In the genomic region with DNA sequence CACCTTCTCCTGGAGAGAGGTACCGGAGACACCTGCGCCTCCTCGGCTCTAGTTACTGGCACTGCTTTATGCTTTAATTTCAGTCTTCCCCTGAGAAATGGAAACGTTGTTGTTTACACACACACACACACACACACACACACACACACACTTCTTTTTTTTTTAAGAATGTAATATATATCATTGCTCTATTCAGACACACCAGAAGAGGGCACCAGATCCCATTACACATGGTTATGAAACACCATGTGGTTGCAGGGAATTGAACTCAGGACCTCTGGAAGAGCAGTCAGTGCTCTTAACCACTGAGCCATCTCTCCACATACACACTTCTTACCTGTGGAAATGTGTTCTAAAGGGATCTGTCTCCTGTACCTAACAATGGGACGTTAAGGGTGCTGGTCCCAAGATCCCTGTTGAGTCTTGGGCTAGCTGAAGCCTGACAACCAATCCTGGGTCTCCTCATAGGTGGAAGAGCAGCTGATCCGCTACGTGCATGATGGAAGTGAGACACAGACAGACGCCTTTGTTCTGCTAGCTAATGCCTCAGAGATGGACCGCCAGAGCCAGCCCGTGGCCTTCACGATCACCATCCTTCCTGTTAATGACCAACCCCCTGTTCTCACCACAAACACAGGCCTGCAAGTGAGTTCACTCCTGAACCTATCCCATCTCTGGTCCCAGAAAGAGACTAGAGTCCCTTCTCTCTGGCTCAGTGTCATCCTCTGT, we compare ENCODE assay signal across 12 mouse cellular contexts. TPM values are rescaled to one million over a fixed set of nuclear protein-coding genes. Genes with fewer than 3 reads are reported as not detected.
DNase-seq lines count a peak whose midpoint lies in the region; ATAC-seq and TF ChIP-seq lines count a peak whose summit lies in the region.
"Had no signal": no experiment of that assay in that cellular context is flagged by ENCODE, and none has a peak within 500 bp of the region (broad histone marks: within the 10 kb centered on the region; RNA-seq: fewer than 3 reads in every experiment).

No protein-coding gene starts in this region.

- no peak overlapping the region for H3K4me2 ChIP-seq in heart, embryonic 11.5 days
- H3K4me2 ChIP-seq in CH12.LX (ENCODE audit: insufficient read depth, low read depth, poor library complexity, severe bottlenecking): no peak overlapping the region

- peaks cover 17% of the 10 kb centered on the region for H3K4me1 ChIP-seq in heart, embryonic 11.5 days (ENCODE audit: control insufficient read depth, insufficient read depth, low read length)
- H3K4me1 ChIP-seq in CH12.LX (ENCODE audit: control insufficient read depth in 1 of 2, insufficient read depth in 2 of 2) (peaks cover 11 to 37% of the 10 kb centered on the region in 2 experiments; a peak in 3 of 4 replicates), MEL (ENCODE audit: control insufficient read depth in 1 of 2, insufficient read depth in 2 of 2, low read length in 2 of 2) (no peaks in the 10 kb centered on the region)

- peaks cover 3% of the 10 kb centered on the region for H3K27me3 ChIP-seq in heart, embryonic 11.5 days (ENCODE audit: control insufficient read depth, insufficient read depth, low read length)
- H3K27me3 ChIP-seq in CH12.LX (replicated peaks) (peaks cover 28% of the 10 kb centered on the region), MEL (ENCODE audit: control insufficient read depth in 1 of 2, insufficient read depth in 2 of 2, low read length in 2 of 2) (no peaks in the 10 kb centered on the region)
- H3K27me3 ChIP-seq: embryonic facial prominence, embryonic 12.5 days; Patski had no signal

- no peak for ATAC-seq in heart, embryonic 11.5 days (replicated peaks; ENCODE audit: insufficient number of reproducible peaks, low FRiP score, low TSS enrichment)

- H3K79me2 ChIP-seq in CH12.LX (replicated peaks; ENCODE audit: control insufficient read depth, extremely low read depth, insufficient read depth, poor library complexity, severe bottlenecking) (no peaks in the 10 kb centered on the region), MEL (ENCODE audit: control insufficient read depth, insufficient read depth, low read length, poor library complexity) (no peaks in the 10 kb centered on the region)

- TF ChIP-seq POLR2A in CH12.LX (IDR thresholded peaks at IDR 0.05; ENCODE audit: low read depth, low read length) (no peak), MEL (IDR thresholded peaks at IDR 0.05; ENCODE audit: control insufficient read depth in 1 of 2, insufficient read depth in 1 of 2, low read depth in 1 of 2, low read length in 2 of 2, poor library complexity in 1 of 2) (no peak)

- TF ChIP-seq EP300 in CH12.LX (IDR thresholded peaks at IDR 0.05; ENCODE audit: low read length) (no peak), MEL (IDR thresholded peaks at IDR 0.05; ENCODE audit: low read depth in 1 of 2, low read length in 2 of 2) (no peak)

- no peak overlapping the region for H3K9ac ChIP-seq in heart, embryonic 11.5 days (ENCODE audit: low read depth, low read length)
- H3K9ac ChIP-seq in CH12.LX (ENCODE audit: insufficient read depth, low read depth) (no peak overlapping the region), MEL (ENCODE audit: control insufficient read depth, low read depth, low read length, poor library complexity, severe bottlenecking) (peak overlapping the region; percentile 73)
- H3K9ac ChIP-seq: liver, postnatal 0 days had no signal

- no peak overlapping the region for H3K4me3 ChIP-seq in heart, embryonic 11.5 days (ENCODE audit: low read depth, low read length)
- H3K4me3 ChIP-seq in left cerebral cortex, adult 2 months: no peak overlapping the region
- H3K4me3 ChIP-seq in CH12.LX (replicated peaks in 1 of 3; ENCODE audit: low read depth in 2 of 3, low read length in 2 of 3, poor library complexity in 1 of 3) (no peak overlapping the region), MEL (ENCODE audit: control insufficient read depth in 1 of 2, insufficient read depth in 1 of 2, low read depth in 2 of 2, low read length in 2 of 2) (peak overlapping the region; percentile 68 to 74)
- H3K4me3 ChIP-seq: limb, embryonic 13.5 days had no signal

- in situ Hi-C loops in CH12.LX (cut with MboI; ENCODE audit: low pct_ligation_motif_present, low pct_unique_long_range_greater_than_20kb, low sequenced_read_pairs): loop anchor here (5.0 to 10.0 kb wide), 3 partner anchors 152 to 324 kb away; a partner anchor contains a TSS

- 67% methylated on average over 11 of the region's 11 CpGs for WGBS in heart, embryonic 11.5 days (ENCODE audit: insufficient replicate concordance)

- intact Hi-C loops in heart, postnatal 10 days (cut with DNase I): loop anchor here (1.0 to 5.0 kb wide), 5 partner anchors 37 to 332 kb away; a partner anchor contains a TSS
- intact Hi-C loops in left cerebral cortex, adult 2 months (cut with DNase I): loop anchor here (1.0 to 10.0 kb wide), 4 partner anchors 38 to 544 kb away; a partner anchor contains a TSS
- intact Hi-C loops in left cerebral cortex, postnatal 10 days (cut with DNase I): loop anchor here (5.0 kb wide), 1 partner anchor 37 kb away; a partner anchor contains a TSS

- dilution Hi-C loops in CH12.LX (cut with MboI; ENCODE audit: extremely low pct_ligation_motif_present, extremely low pct_unique_long_range_greater_than_20kb, low sequenced_read_pairs): no loop called here

- TF ChIP-seq RAD21 in CH12.LX (IDR thresholded peaks at IDR 0.05; ENCODE audit: low read depth, low read length) (no peak), MEL (IDR thresholded peaks at IDR 0.05; ENCODE audit: low read depth, low read length) (peak; percentile 6; the same call in 1 of the 2 replicates)

- H3K9me3 ChIP-seq in heart, embryonic 11.5 days (replicated peaks; ENCODE audit: control insufficient read depth, low read length): no peaks in the 10 kb centered on the region
- H3K9me3 ChIP-seq in CH12.LX (replicated peaks; ENCODE audit: low read length) (no peaks in the 10 kb centered on the region), MEL (replicated peaks; ENCODE audit: insufficient read depth, low read length) (no peaks in the 10 kb centered on the region)
- H3K9me3 ChIP-seq: embryonic facial prominence, embryonic 12.5 days; limb, embryonic 13.5 days; midbrain, embryonic 15.5 days had no signal

- no peak for DNase-seq in heart, postnatal 10 days
- no peak for DNase-seq in left cerebral cortex, adult 2 months (ENCODE audit: extremely low spot score in 1 of 2, low spot score in 2 of 2)
- no peak for DNase-seq in left cerebral cortex, postnatal 10 days (ENCODE audit: extremely low spot score in 1 of 2, low spot score in 2 of 2)
- no peak for DNase-seq in CH12.LX (ENCODE audit: extremely low read depth)
- DNase-seq in MEL (ENCODE audit: low read depth, low spot score): peak; percentile 46
- DNase-seq in c-Kit-positive CD71-positive TER-119-positive erythroid progenitor cells, embryonic 14.5 days (ENCODE audit: low spot score): no peak

- peak; percentile 26 for TF ChIP-seq CTCF in left cerebral cortex, adult 2 months (IDR thresholded peaks at IDR 0.05)
- TF ChIP-seq CTCF in CH12.LX (conservative IDR thresholded peaks at IDR 0.05 in 1 of 2, IDR thresholded peaks at IDR 0.05 in 1 of 2; ENCODE audit: low read depth in 2 of 2, low read length in 2 of 2) (peak in 1 of 2 experiments; percentile 35; a peak in 1 of 4 replicates), MEL (IDR thresholded peaks at IDR 0.05 in 2 of 3, conservative IDR thresholded peaks at IDR 0.05 in 1 of 3; ENCODE audit: control insufficient read depth in 1 of 3, insufficient read depth in 1 of 3, low read depth in 2 of 3, low read length in 3 of 3, poor library complexity in 1 of 3, severe bottlenecking in 1 of 3) (peak; percentile 13 to 54 (median 42); a peak in 3 of 6 replicates)

- peaks cover 14% of the 10 kb centered on the region; the same call in 1 of the 2 replicates for H3K36me3 ChIP-seq in heart, embryonic 11.5 days (ENCODE audit: control insufficient read depth, insufficient read depth, low read length)
- H3K36me3 ChIP-seq in CH12.LX (replicated peaks in 1 of 2; ENCODE audit: control insufficient read depth in 1 of 2, insufficient read depth in 1 of 2, low read length in 1 of 2) (no peaks in the 10 kb centered on the region), MEL (ENCODE audit: control insufficient read depth in 1 of 2, insufficient read depth in 2 of 2, low read length in 2 of 2) (no peaks in the 10 kb centered on the region)
- H3K36me3 ChIP-seq: midbrain, embryonic 15.5 days had no signal

- 0 out of 2 replicates have a peak overlapping the region, but pooled peaks have one; percentile 22 for H3K27ac ChIP-seq in heart, embryonic 11.5 days (ENCODE audit: low read depth, low read length)
- no peak overlapping the region for H3K27ac ChIP-seq in left cerebral cortex, adult 2 months
- no peak overlapping the region for H3K27ac ChIP-seq in CH12.LX (ENCODE audit: insufficient read depth, low read depth)
- H3K27ac ChIP-seq in MEL (ENCODE audit: control insufficient read depth, low read depth, low read length): no peak overlapping the region
- H3K27ac ChIP-seq: embryonic facial prominence, embryonic 12.5 days; limb, embryonic 13.5 days; midbrain, embryonic 15.5 days had no signal

RNA-seq across cellular contexts. Expression of a gene that starts 25.9 kb away (rescaled TPM):
- 18.6 and 22.0 TPM in 2 replicates for polyA plus RNA-seq in heart, embryonic 11.5 days (2014; fragmentation: Nextera tagmentation; extraction: Ambion mirVana)
- total RNA-seq in heart, postnatal 10 days (2021): 10 to 100 TPM; 42.6 to 43.4 TPM
- total RNA-seq in left cerebral cortex, adult 2 months (2021): 10 to 100 TPM; 15.2 to 15.9 TPM
- 10 to 100 TPM; 21.2 to 28.0 TPM for total RNA-seq in left cerebral cortex, postnatal 10 days (2021)
- 0.04 and 0.08 TPM in 2 replicates for total RNA-seq in CH12.LX (2012; rRNA removed)
- 0.08 TPM in 1 of 2 replicates, not detected in the other for total RNA-seq in CH12.LX (2014; rRNA removed)
- 0.06 TPM in 1 of 2 replicates, not detected in the other for polyA plus RNA-seq in CH12.LX (2012; ENCODE audit: insufficient read length, low read depth)
- total RNA-seq in MEL (2012; rRNA removed): 0.16 and 0.23 TPM in 2 replicates
- under 1 TPM in 1 of 2 experiments, not detected in 1; 0.15 TPM for polyA plus RNA-seq in MEL (2012; ENCODE audit: insufficient read depth in 1 of 2, insufficient read length in 2 of 2, low read depth in 1 of 2, low replicate concordance in 2 of 2, missing spikeins in 1 of 2)

RNA-seq across cellular contexts. Expression of a gene that starts 26.2 kb away (rescaled TPM):
- polyA plus RNA-seq in heart, embryonic 11.5 days (2014; fragmentation: Nextera tagmentation; extraction: Ambion mirVana): 0.82 and 0.87 TPM in 2 replicates
- under 1 TPM in 1 of 2 experiments, not detected in 1; 0.32 TPM for total RNA-seq in heart, postnatal 10 days (2021)
- total RNA-seq in left cerebral cortex, adult 2 months (2021): not detected
- total RNA-seq in left cerebral cortex, postnatal 10 days (2021): not detected
- total RNA-seq in CH12.LX (2012; rRNA removed): not detected in 2 replicates
- not detected in 2 replicates for total RNA-seq in CH12.LX (2014; rRNA removed)
- not detected in 2 replicates for polyA plus RNA-seq in CH12.LX (2012; ENCODE audit: insufficient read length, low read depth)
- total RNA-seq in MEL (2012; rRNA removed): not detected in 2 replicates
- not detected for polyA plus RNA-seq in MEL (2012; ENCODE audit: insufficient read depth in 1 of 2, insufficient read length in 2 of 2, low read depth in 1 of 2, low replicate concordance in 2 of 2, missing spikeins in 1 of 2)
- polyA plus RNA-seq: liver, postnatal 0 days; midbrain, embryonic 15.5 days; Patski had no signal

RNA-seq across cellular contexts. Expression of a gene that starts 37.5 kb away (rescaled TPM):
- polyA plus RNA-seq in heart, embryonic 11.5 days (2014; fragmentation: Nextera tagmentation; extraction: Ambion mirVana): 4.5 and 5.2 TPM in 2 replicates
- 10 to 100 TPM; 11.5 to 13.1 TPM for total RNA-seq in heart, postnatal 10 days (2021)
- 1 to 10 TPM; 5.8 to 7.3 TPM for total RNA-seq in left cerebral cortex, adult 2 months (2021)
- total RNA-seq in left cerebral cortex, postnatal 10 days (2021): 1 to 10 TPM; 3.4 to 4.1 TPM
- total RNA-seq in CH12.LX (2012; rRNA removed) (2.6 and 3.2 TPM in 2 replicates), CH12.LX (2014; rRNA removed) (1.4 and 1.7 TPM in 2 replicates), MEL (2012; rRNA removed) (2.2 and 2.3 TPM in 2 replicates)
- polyA plus RNA-seq in CH12.LX (2012; ENCODE audit: insufficient read length, low read depth) (2.2 and 2.6 TPM in 2 replicates), MEL (2012; ENCODE audit: insufficient read depth in 1 of 2, insufficient read length in 2 of 2, low read depth in 1 of 2, low replicate concordance in 2 of 2, missing spikeins in 1 of 2) (1 to 10 TPM in 1 of 2 experiments, not detected in 1; 3.5 TPM)

RNA-seq across cellular contexts. Expression of a gene that starts 46.6 kb away (rescaled TPM):
- 65.6 and 66.0 TPM in 2 replicates for polyA plus RNA-seq in heart, embryonic 11.5 days (2014; fragmentation: Nextera tagmentation; extraction: Ambion mirVana)
- total RNA-seq in heart, postnatal 10 days (2021): 10 to 100 TPM; 45.5 to 48.7 TPM
- total RNA-seq in left cerebral cortex, adult 2 months (2021): 10 to 100 TPM; 49.8 to 50.2 TPM
- 10 to 100 TPM; 49.0 to 55.8 TPM for total RNA-seq in left cerebral cortex, postnatal 10 days (2021)
- 196 and 197 TPM in 2 replicates for total RNA-seq in CH12.LX (2012; rRNA removed)
- total RNA-seq in CH12.LX (2014; rRNA removed): 134 and 165 TPM in 2 replicates
- polyA plus RNA-seq in CH12.LX (2012; ENCODE audit: insufficient read length, low read depth): 134 and 154 TPM in 2 replicates
- 160 and 183 TPM in 2 replicates for total RNA-seq in MEL (2012; rRNA removed)
- polyA plus RNA-seq in MEL (2012; ENCODE audit: insufficient read depth in 1 of 2, insufficient read length in 2 of 2, low read depth in 1 of 2, low replicate concordance in 2 of 2, missing spikeins in 1 of 2): 100 to 1,000 TPM in 1 of 2 experiments, not detected in 1; 154 TPM

RNA-seq across cellular contexts. Expression of a gene that starts 60.0 kb away (rescaled TPM):
- 19.0 and 21.6 TPM in 2 replicates for polyA plus RNA-seq in heart, embryonic 11.5 days (2014; fragmentation: Nextera tagmentation; extraction: Ambion mirVana)
- 1 to 10 TPM; 8.8 to 9.1 TPM for total RNA-seq in heart, postnatal 10 days (2021)
- 10 to 100 TPM; 13.5 to 16.3 TPM for total RNA-seq in left cerebral cortex, adult 2 months (2021)
- 10 to 100 TPM; 16.3 to 17.3 TPM for total RNA-seq in left cerebral cortex, postnatal 10 days (2021)
- total RNA-seq in CH12.LX (2012; rRNA removed) (21.2 and 22.3 TPM in 2 replicates), CH12.LX (2014; rRNA removed) (25.1 and 27.3 TPM in 2 replicates), MEL (2012; rRNA removed) (13.0 and 14.6 TPM in 2 replicates)
- polyA plus RNA-seq in CH12.LX (2012; ENCODE audit: insufficient read length, low read depth) (18.3 and 21.8 TPM in 2 replicates), MEL (2012; ENCODE audit: insufficient read depth in 1 of 2, insufficient read length in 2 of 2, low read depth in 1 of 2, low replicate concordance in 2 of 2, missing spikeins in 1 of 2) (10 to 100 TPM in 1 of 2 experiments, not detected in 1; 14.7 TPM)

Comparison
In these comparisons a context has a peak if more than half of its experiments do, and no peak if none do; other contexts are left out.
1. H3K4me3 ChIP-seq: peak in MEL (2 of 2); none in heart, embryonic 11.5 days (single experiment), left cerebral cortex, adult 2 months (single experiment) and CH12.LX (0 of 3).
2. RNA of a gene that starts 25.9 kb away (total RNA-seq): 42.6 to 43.4 TPM in heart, postnatal 10 days, 21.2 to 28.0 TPM in left cerebral cortex, postnatal 10 days and 15.2 to 15.9 TPM in left cerebral cortex, adult 2 months; 0.16 to 0.23 TPM in MEL and 0.04 to 0.08 TPM in CH12.LX; every median in the first group is over 10 times any median in the second.